Mouse (Mus musculus) liver, adult 2 months (tissue): ENCODE measurements at regions not wholly inside any gene's neighbourhood (a gene's known extent, or its start where the extent isn't known, plus 50 kb on each side); places are given as distances from the start of the nearest gene placed in this dataset.
"Not testable (repeated sequence)": the region's sequence is repeated elsewhere in the genome, so short reads cannot be mapped to it uniquely, and the experiment has no call there.

Experiments
- CTCF ChIP-seq: fragments of 200-500 bp; IDR thresholded peaks from 2 replicates; pipeline ENCODE4 v1.5.1; 2011; ENCODE audit warnings: low read depth, low read length, control low read depth
- POLR2A ChIP-seq: fragments of 200-500 bp; IDR thresholded peaks from 2 replicates; pipeline ENCODE4 v1.6.1; 2011; ENCODE audit warnings: low read length, control low read depth; ENCODE audit not compliant: insufficient read depth; ENCODE audit errors: extremely low read depth

DNA sequence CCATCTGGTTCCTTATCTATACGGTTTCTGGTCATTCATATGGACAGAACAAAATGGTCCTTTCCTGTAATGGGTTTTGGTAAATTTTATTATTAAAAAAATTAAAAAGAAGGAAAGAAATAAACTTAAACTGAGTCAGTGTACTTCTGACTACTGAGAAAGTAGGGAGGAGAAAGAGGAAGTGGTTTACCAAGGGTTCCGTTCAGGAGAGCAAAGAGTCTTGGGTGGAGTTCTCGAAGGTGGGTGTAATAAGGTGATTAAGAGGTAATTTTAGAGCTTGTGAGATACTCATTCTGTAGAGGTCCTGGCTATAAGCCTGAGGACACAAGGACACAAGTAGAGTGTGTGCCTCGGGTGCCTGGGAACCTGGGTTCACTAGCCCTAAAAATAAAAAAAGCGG, 195.7 kb upstream of the Thpo start:
- TF ChIP-seq POLR2A, CTCF: not testable (repeated sequence)
